In genomic region chr15:100683041-100683440, GRCm38 (mm10) we compare ENCODE assay signal across 8 mouse cellular contexts. TPM values are rescaled to one million over a fixed set of nuclear protein-coding genes. Genes with fewer than 3 reads are reported as not detected.
DNase-seq lines count a peak whose midpoint lies in the region; ATAC-seq lines count a peak whose summit lies in the region.

No protein-coding gene starts in this region.

- peak; percentile 29; the same call in 1 of the 2 replicates for ATAC-seq in frontal cortex, adult (ENCODE audit: low TSS enrichment)
- peak; percentile 90 for ATAC-seq in neutrophil, adult 5-6 weeks (ENCODE audit: extremely low read depth, insufficient number of reproducible peaks, low FRiP score, poor library complexity, severe bottlenecking)

- peak; percentile 54 to 58 for DNase-seq in urinary bladder, adult 18-20 months (ENCODE audit: low spot score in 2 of 2)
- DNase-seq in urinary bladder, adult 2 months (ENCODE audit: low spot score): no peak
- peak; percentile 86 for DNase-seq in c-Kit-positive CD71-positive TER-119-positive erythroid progenitor cells, embryonic 14.5 days (ENCODE audit: low spot score)
- peak; percentile 66 to 91 for DNase-seq in kidney, adult 8-10 months
- peak; percentile 85 for DNase-seq in liver
- peak; percentile 90 for DNase-seq in thymus, postnatal 0 days (ENCODE audit: low spot score)

RNA-seq across cellular contexts. Expression of gene Cela1, which starts 4.7 kb away (rescaled TPM):
- 97.3 and 135 TPM in 2 replicates for polyA plus RNA-seq in urinary bladder, adult 2 months (2012; rRNA removed)
- 2.8 TPM in 1 of 2 replicates, not detected in the other for total RNA-seq in neutrophil, adult 5-6 weeks (2017)
- polyA plus RNA-seq in thymus, postnatal 0 days (2015; fragmentation: Nextera tagmentation; extraction: Ambion mirVana): 6.2 and 13.1 TPM in 2 replicates

RNA-seq across cellular contexts. Expression of gene Bin2, which starts 13.7 kb away (rescaled TPM):
- 6.5 and 6.6 TPM in 2 replicates for polyA plus RNA-seq in urinary bladder, adult 2 months (2012; rRNA removed)
- 473 and 506 TPM in 2 replicates for total RNA-seq in neutrophil, adult 5-6 weeks (2017)
- 33.1 and 45.9 TPM in 2 replicates for polyA plus RNA-seq in thymus, postnatal 0 days (2015; fragmentation: Nextera tagmentation; extraction: Ambion mirVana)

RNA-seq across cellular contexts. Expression of gene Galnt6, which starts 46.1 kb away (rescaled TPM):
- polyA plus RNA-seq in urinary bladder, adult 2 months (2012; rRNA removed): 14.7 and 20.5 TPM in 2 replicates
- 32.4 and 33.1 TPM in 2 replicates for total RNA-seq in neutrophil, adult 5-6 weeks (2017)
- 16.6 and 16.9 TPM in 2 replicates for polyA plus RNA-seq in thymus, postnatal 0 days (2015; fragmentation: Nextera tagmentation; extraction: Ambion mirVana)

RNA-seq across cellular contexts. Expression of gene Smagp, which starts 46.3 kb away (rescaled TPM):
- 65.7 and 67.6 TPM in 2 replicates for polyA plus RNA-seq in urinary bladder, adult 2 months (2012; rRNA removed)
- 6.1 and 9.2 TPM in 2 replicates for total RNA-seq in neutrophil, adult 5-6 weeks (2017)
- 4.8 TPM in 2 replicates for polyA plus RNA-seq in thymus, postnatal 0 days (2015; fragmentation: Nextera tagmentation; extraction: Ambion mirVana)
